Mouse (Mus musculus) spleen, adult 2 months (tissue): ENCODE data around the gene Gnao1.

Source experiments
- CTCF ChIP-seq: fragments of 200-500 bp; IDR thresholded peaks from 2 replicates; pipeline ENCODE4 v1.5.1; 2011; ENCODE audit warnings: mild to moderate bottlenecking, inconsistent platforms; ENCODE audit not compliant: insufficient read depth, insufficient read length, insufficient replicate concordance; ENCODE audit errors: extremely low read depth
- POLR2A ChIP-seq: fragments of 200-500 bp; IDR thresholded peaks from 2 replicates; pipeline ENCODE4 v1.6.1; 2011; ENCODE audit warnings: low read depth, low read length, inconsistent platforms

GRCm38 (mm10) chr8:93857144-93857543 is 47.4 kb downstream of the Gnao1 start:
- TF ChIP-seq CTCF (no peak), POLR2A (no peak)
